Mouse (Mus musculus) intestine, embryonic 15.5 days (tissue): ENCODE results near the gene Ugt2a3. TPM values are rescaled to one million over a fixed set of nuclear protein-coding genes. Genes with fewer than 3 reads are reported as not detected.
A peak's percentile ranks its signal among the peaks of the same experiment; 100 is the strongest.
"Not testable (repeated sequence)": the region's sequence is repeated elsewhere in the genome, so short reads cannot be mapped to it uniquely, and the experiment has no call there.

Experiments used
- ATAC-seq: fragments of 200-750 bp; cut with Nextera tagmentation; 2 replicates; pipeline ENCODE4 v1.8.0; 2017; ENCODE audit warnings: moderate TSS enrichment, moderate library complexity
- H3K27ac ChIP-seq: fragments of 300-500 bp; sonication (generic); 2 replicates; pipeline ENCODE4 v1.5.1; 2015; ENCODE audit warnings: mild to moderate bottlenecking, inconsistent platforms
- H3K27me3 ChIP-seq: fragments of 300-500 bp; sonication (generic); replicated peaks from 2 replicates; pipeline ENCODE4 v1.6.1; 2015; ENCODE audit warnings: inconsistent platforms
- H3K36me3 ChIP-seq: fragments of 300-500 bp; sonication (generic); 2 replicates; pipeline ENCODE4 v1.6.1; 2015; ENCODE audit warnings: inconsistent platforms
- H3K4me1 ChIP-seq: fragments of 300-500 bp; sonication (generic); replicated peaks from 2 replicates; pipeline ENCODE4 v1.6.1; 2015; ENCODE audit warnings: inconsistent platforms
- H3K4me2 ChIP-seq: fragments of 300-500 bp; sonication (generic); replicated peaks from 2 replicates; pipeline ENCODE4 v1.6.1; 2015; ENCODE audit warnings: mild to moderate bottlenecking, inconsistent platforms
- H3K4me3 ChIP-seq: fragments of 300-500 bp; sonication (generic); replicated peaks from 2 replicates; pipeline ENCODE4 v1.5.1; 2015; ENCODE audit warnings: inconsistent platforms
- H3K9ac ChIP-seq: fragments of 300-500 bp; sonication (generic); 2 replicates; pipeline ENCODE4 v1.6.1; 2015; ENCODE audit warnings: inconsistent platforms
- H3K9me3 ChIP-seq: fragments of 300-500 bp; sonication (generic); 2 replicates; pipeline ENCODE4 v1.6.1; 2016; ENCODE audit warnings: inconsistent platforms
- WGBS: fragments of 180-500 bp; shearing (Covaris S2); methylation state at CpG from one replicate; pipeline ENCODE4 v1.1.7; 2015; 5-methylcytosine and 5-hydroxymethylcytosine counted together
- polyA plus RNA-seq: library from polyadenylated mRNA; unstranded; fragments of >200 nt; fragmentation: Nextera tagmentation; extraction: Ambion mirVana; gene quantifications from 2 replicates; pipeline ENCODE4 v1.2.1, GENCODE M21; 2015

Ugt2a3 gene
- polyA plus RNA-seq, 1 experiment from 2014 or later, result 3.1 TPM

- Histone ChIP-seq H3K9me3 (no peaks in the 10 kb centered on the region), H3K4me3 (no peak overlapping the region), H3K27ac (no peak overlapping the region), H3K27me3 (no peaks in the 10 kb centered on the region), H3K36me3 (no peaks in the 10 kb centered on the region), H3K4me1 (no peaks in the 10 kb centered on the region), H3K9ac (no peak overlapping the region), H3K4me2 (no peak overlapping the region)
- no peak for ATAC-seq
- WGBS, result 94% methylated on average over 12 of the region's 12 CpGs
These were observed 25.6 kb downstream of the Ugt2a3 start for GRCm38 (mm10) chr5:87311392-87311791.

- not testable (repeated sequence) for H3K36me3 ChIP-seq, H3K9ac ChIP-seq, H3K4me3 ChIP-seq, H3K27ac ChIP-seq, H3K27me3 ChIP-seq, H3K4me2 ChIP-seq, H3K9me3 ChIP-seq, H3K4me1 ChIP-seq
- peak; percentile 45; the same call in 1 of the 2 replicates for ATAC-seq
- 59% methylated on average over 4 of the region's 4 CpGs for WGBS
These were observed 50.8 kb downstream of the Ugt2a3 start for GRCm38 (mm10) chr5:87286180-87286579.

GRCm38 (mm10) chr5:87275986-87276385 lies 61.0 kb downstream of the Ugt2a3 start:
- WGBS, result 94% methylated on average over 4 of the region's 4 CpGs
- H3K36me3 ChIP-seq, H3K4me1 ChIP-seq, H3K4me2 ChIP-seq, ATAC-seq, H3K27me3 ChIP-seq, H3K9me3 ChIP-seq, H3K27ac ChIP-seq, H3K4me3 ChIP-seq, H3K9ac ChIP-seq: not testable (repeated sequence)

- no peak overlapping the region for H3K27ac ChIP-seq
- no peaks in the 10 kb centered on the region for H3K36me3 ChIP-seq
- H3K4me3 ChIP-seq, result no peak overlapping the region
- H3K9ac ChIP-seq, result no peak overlapping the region
- no peaks in the 10 kb centered on the region for H3K4me1 ChIP-seq
- no peak for ATAC-seq
- H3K9me3 ChIP-seq, result no peaks in the 10 kb centered on the region
- 85% methylated on average over 6 of the region's 6 CpGs for WGBS
- H3K27me3 ChIP-seq, result no peaks in the 10 kb centered on the region
- no peak overlapping the region for H3K4me2 ChIP-seq
These were observed 61.4 kb downstream of the Ugt2a3 start for GRCm38 (mm10) chr5:87275581-87275980.

Other genes starting within 250 kb of the Ugt2a3 start
- 19.0 and 19.7 TPM in 2 replicates for gene Ugt2b36, start 244.6 kb downstream of the Ugt2a3 start, polyA plus RNA-seq
- 60.1 and 62.9 TPM in 2 replicates for gene Ugt2b5, start 196.9 kb downstream of the Ugt2a3 start, polyA plus RNA-seq
- gene Ugt2b37, start 82.4 kb downstream of the Ugt2a3 start, polyA plus RNA-seq, result not detected in 2 replicates
- gene Ugt2b38, start 87.0 kb upstream of the Ugt2a3 start, polyA plus RNA-seq, result not detected in 2 replicates
- gene Ugt2a2, start 145.1 kb upstream of the Ugt2a3 start, polyA plus RNA-seq, result not detected in 2 replicates
- not detected in 2 replicates for gene Gm43638, start 149.6 kb upstream of the Ugt2a3 start, polyA plus RNA-seq
- not detected in 2 replicates for gene Ugt2a1, start 153.7 kb upstream of the Ugt2a3 start, polyA plus RNA-seq
- 43.0 and 49.7 TPM in 2 replicates for gene Sult1b1, start 201.0 kb upstream of the Ugt2a3 start, polyA plus RNA-seq
- 43.6 and 56.5 TPM in 2 replicates for gene Sult1d1, start 231.8 kb upstream of the Ugt2a3 start, polyA plus RNA-seq